Mouse (Mus musculus): ENCODE measurements around the gene Eomes. TPM values are rescaled to one million over a fixed set of nuclear protein-coding genes. Genes with fewer than 3 reads are reported as not detected.

Eomes gene
- polyA plus RNA-seq, 1 experiment from 2014 or later, result 0.09 TPM

DNA sequence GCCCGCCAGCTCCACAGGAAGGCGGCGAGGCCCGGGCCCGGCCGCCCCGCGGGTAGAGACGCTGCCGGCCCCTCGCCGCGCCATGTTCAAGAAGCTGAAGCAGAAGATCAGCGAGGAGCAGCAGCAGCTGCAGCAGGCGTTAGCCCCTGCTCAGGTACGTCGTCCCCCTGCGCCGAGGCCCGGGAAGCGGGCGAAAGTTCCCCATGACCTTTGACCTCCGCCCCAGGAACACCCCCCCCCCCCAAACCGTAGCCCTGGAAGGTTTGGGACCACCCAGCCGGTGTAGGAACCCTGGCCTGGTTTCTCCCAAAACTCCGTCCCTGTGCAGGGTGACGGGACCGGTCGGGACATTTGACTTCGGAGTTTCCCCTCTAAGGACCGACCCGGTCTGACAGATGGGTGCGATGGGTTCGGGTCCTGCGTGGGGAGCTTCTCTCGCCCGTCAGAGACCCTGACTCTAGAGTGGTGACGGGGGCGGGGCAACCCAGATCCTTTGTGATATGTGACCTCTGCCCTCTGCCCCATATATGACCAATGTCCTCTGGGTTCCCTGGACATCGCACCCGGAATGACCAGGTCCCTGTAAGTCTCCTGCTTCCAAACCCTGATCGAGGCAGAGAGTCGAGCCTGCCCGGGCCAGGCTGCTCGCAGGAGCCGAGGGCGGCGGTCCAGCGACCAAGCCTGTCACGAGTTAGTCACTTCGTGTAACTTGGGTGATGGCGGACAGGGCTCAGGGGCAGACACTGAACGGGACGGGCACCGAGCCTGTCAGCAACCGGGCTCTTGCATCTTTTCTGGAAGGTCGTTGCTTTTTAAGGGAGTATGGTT, 28.6 kb downstream of the Eomes start:
- no peaks in the 10 kb centered on the region for H3K9me3 ChIP-seq (replicated peaks; ENCODE audit: control insufficient read depth, low read length)
- H3K4me3 ChIP-seq (replicated peaks; ENCODE audit: low read length), result peak overlapping the region; percentile 94
- H3K36me3 ChIP-seq (ENCODE audit: control insufficient read depth, insufficient read depth, low read length), result no peaks in the 10 kb centered on the region
- H3K27ac ChIP-seq (ENCODE audit: low read length), result peak overlapping the region; percentile 72
- H3K4me1 ChIP-seq (ENCODE audit: control insufficient read depth, insufficient read depth, low read length), result peaks cover 25% of the 10 kb centered on the region
- ATAC-seq (ENCODE audit: insufficient read depth, low FRiP score), result peak; percentile 42; the same call in 1 of the 2 replicates
- peak overlapping the region; percentile 97 for H3K4me2 ChIP-seq (ENCODE audit: low read depth, low read length)
- no peaks in the 10 kb centered on the region for H3K27me3 ChIP-seq (ENCODE audit: control insufficient read depth, insufficient read depth, low read length)
- H3K9ac ChIP-seq (ENCODE audit: low read length), result peak overlapping the region; percentile 97
- WGBS, result under 1% methylated on average over 57 of the region's 57 CpGs

DNA sequence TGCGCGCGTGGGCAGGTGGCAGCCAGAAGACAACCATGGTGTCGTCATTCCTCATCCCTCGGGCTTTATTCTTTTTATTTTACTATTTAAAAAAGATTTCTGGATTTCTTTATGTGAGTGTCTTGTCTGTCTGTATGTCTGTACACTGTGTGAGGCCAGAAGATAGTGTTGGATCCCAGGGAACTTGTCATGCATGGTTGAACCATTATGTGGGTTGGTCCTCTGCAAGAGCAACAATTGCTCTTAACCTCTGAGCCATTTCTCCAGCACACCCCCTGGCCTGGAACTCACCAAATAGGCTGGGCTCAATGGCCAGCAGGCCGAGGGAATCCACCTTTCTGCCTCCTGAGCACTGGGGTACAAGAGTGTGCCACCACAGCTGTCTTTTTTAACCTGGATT, 29.5 kb downstream of the Eomes start:
- peak overlapping the region; percentile 94 for H3K4me3 ChIP-seq (replicated peaks; ENCODE audit: low read length)
- 80% methylated on average over 6 of the region's 6 CpGs for WGBS
- H3K27ac ChIP-seq (ENCODE audit: low read length), result no peak overlapping the region
- H3K4me2 ChIP-seq (ENCODE audit: low read depth, low read length), result peak overlapping the region; percentile 97
- peak overlapping the region; percentile 97 for H3K9ac ChIP-seq (ENCODE audit: low read length)
- no peak for ATAC-seq (ENCODE audit: insufficient read depth, low FRiP score)
- no peaks in the 10 kb centered on the region for H3K36me3 ChIP-seq (ENCODE audit: control insufficient read depth, insufficient read depth, low read length)
- peaks cover 28% of the 10 kb centered on the region for H3K4me1 ChIP-seq (ENCODE audit: control insufficient read depth, insufficient read depth, low read length)
- no peaks in the 10 kb centered on the region for H3K27me3 ChIP-seq (ENCODE audit: control insufficient read depth, insufficient read depth, low read length)
- no peaks in the 10 kb centered on the region for H3K9me3 ChIP-seq (replicated peaks; ENCODE audit: control insufficient read depth, low read length)

DNA sequence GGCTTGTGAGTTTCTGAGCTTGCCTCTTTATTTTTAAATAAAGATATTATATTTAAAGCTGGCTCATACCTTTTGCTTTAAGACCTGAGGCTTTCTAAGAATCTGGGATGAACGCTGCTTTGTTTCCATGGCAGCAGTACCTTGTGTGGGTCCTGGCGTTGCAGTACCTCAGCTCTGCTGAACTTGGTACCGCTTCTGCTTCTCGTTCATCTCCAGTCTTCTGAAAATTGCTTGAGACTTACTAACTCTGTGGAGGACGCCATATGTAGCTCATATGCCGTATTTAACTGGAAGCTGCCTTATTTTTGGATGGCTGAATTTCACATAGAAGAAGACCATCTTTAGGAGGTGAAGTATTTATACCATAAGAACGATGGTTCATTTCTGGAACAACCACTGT, 30.6 kb downstream of the Eomes start:
- Histone ChIP-seq H3K9ac (ENCODE audit: low read length) (no peak overlapping the region), H3K4me1 (ENCODE audit: control insufficient read depth, insufficient read depth, low read length) (peaks cover 28% of the 10 kb centered on the region), H3K27ac (ENCODE audit: low read length) (no peak overlapping the region), H3K4me3 (replicated peaks; ENCODE audit: low read length) (no peak overlapping the region), H3K9me3 (replicated peaks; ENCODE audit: control insufficient read depth, low read length) (no peaks in the 10 kb centered on the region), H3K27me3 (ENCODE audit: control insufficient read depth, insufficient read depth, low read length) (no peaks in the 10 kb centered on the region), H3K4me2 (ENCODE audit: low read depth, low read length) (no peak overlapping the region), H3K36me3 (ENCODE audit: control insufficient read depth, insufficient read depth, low read length) (no peaks in the 10 kb centered on the region)
- WGBS, result 84% methylated on average over 7 of the region's 7 CpGs
- ATAC-seq (ENCODE audit: insufficient read depth, low FRiP score), result no peak

DNA sequence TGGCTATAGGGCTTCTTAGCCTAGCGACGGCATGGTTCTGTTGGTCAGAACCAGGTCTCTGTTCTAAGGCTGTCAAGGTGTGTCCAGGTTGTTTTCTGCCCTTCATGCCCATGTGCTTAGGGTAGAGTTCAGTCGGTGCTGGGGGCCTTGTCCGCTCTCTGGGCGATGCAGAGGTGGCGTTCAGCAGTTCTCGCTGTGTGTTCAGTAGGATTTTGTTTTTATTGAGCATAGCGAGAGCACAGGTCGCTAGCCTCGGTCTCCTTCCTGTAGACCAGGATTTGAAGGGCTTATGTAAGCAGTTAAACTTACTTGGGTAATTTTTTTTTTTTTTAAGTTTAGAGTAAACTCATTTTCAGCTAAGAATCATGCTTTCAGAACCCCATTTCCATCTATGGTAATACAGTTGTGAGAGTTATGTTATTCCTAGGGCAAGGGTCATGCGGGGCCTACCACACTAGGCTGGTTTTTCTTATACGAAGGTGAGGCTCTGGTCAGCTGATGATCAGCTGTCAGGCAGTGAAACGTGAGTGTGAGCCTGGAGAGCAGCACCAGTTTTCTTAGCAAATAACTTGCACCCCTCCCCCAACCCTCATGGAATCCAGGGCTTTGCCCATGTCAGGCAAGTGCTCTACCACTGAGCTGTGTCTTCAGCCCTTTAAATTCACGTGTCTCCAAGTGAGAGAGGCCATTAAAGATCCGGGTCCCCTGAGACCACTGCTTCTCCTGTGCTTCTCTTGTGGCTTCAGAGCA, 33.1 kb downstream of the Eomes start:
- Histone ChIP-seq H3K4me3 (replicated peaks; ENCODE audit: low read length) (no peak overlapping the region), H3K27ac (ENCODE audit: low read length) (peak overlapping the region; percentile 6; the same call in 1 of the 2 replicates), H3K9me3 (replicated peaks; ENCODE audit: control insufficient read depth, low read length) (no peaks in the 10 kb centered on the region), H3K27me3 (ENCODE audit: control insufficient read depth, insufficient read depth, low read length) (no peaks in the 10 kb centered on the region), H3K9ac (ENCODE audit: low read length) (no peak overlapping the region), H3K4me2 (ENCODE audit: low read depth, low read length) (no peak overlapping the region), H3K36me3 (ENCODE audit: control insufficient read depth, insufficient read depth, low read length) (peaks cover 11% of the 10 kb centered on the region; the same call in 1 of the 2 replicates), H3K4me1 (ENCODE audit: control insufficient read depth, insufficient read depth, low read length) (peaks cover 28% of the 10 kb centered on the region)
- WGBS, result 66% methylated on average over 15 of the region's 15 CpGs
- no peak for ATAC-seq (ENCODE audit: insufficient read depth, low FRiP score)

DNA sequence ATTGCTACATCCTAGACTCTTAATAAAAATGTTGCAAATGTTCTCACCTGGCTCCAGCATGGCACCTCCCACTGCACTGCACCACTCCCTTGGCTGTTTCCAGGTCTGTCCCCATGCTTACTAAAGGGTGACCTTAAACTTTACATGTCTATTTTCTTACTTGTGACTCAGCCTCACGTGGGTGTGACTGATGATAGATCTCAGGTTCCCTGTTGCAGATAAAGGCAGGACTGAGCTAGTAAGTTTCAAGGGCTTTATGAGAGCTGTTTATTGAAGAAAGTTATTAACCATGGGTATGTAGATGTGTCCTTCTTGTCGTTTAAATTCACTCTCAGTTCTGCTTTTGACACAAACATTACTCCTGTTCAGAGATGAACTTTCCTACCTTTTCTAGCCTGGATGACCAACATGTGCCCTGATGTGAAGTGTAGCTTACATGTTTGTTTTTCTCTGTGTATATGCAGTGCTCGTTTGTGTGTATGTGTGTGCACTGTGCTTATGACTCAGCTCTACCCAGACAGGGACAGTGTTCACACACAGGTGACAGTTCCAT, 34.7 kb downstream of the Eomes start:
- Histone ChIP-seq H3K27me3 (ENCODE audit: control insufficient read depth, insufficient read depth, low read length) (no peaks in the 10 kb centered on the region), H3K27ac (ENCODE audit: low read length) (peak overlapping the region; percentile 60), H3K4me2 (ENCODE audit: low read depth, low read length) (no peak overlapping the region), H3K36me3 (ENCODE audit: control insufficient read depth, insufficient read depth, low read length) (peaks cover 11% of the 10 kb centered on the region; the same call in 1 of the 2 replicates), H3K4me3 (replicated peaks; ENCODE audit: low read length) (no peak overlapping the region), H3K9me3 (replicated peaks; ENCODE audit: control insufficient read depth, low read length) (no peaks in the 10 kb centered on the region), H3K9ac (ENCODE audit: low read length) (no peak overlapping the region), H3K4me1 (ENCODE audit: control insufficient read depth, insufficient read depth, low read length) (peaks cover 19% of the 10 kb centered on the region)
- peak; percentile 91 for ATAC-seq (ENCODE audit: insufficient read depth, low FRiP score)
- WGBS, result 48% methylated on average over 3 of the region's 3 CpGs

DNA sequence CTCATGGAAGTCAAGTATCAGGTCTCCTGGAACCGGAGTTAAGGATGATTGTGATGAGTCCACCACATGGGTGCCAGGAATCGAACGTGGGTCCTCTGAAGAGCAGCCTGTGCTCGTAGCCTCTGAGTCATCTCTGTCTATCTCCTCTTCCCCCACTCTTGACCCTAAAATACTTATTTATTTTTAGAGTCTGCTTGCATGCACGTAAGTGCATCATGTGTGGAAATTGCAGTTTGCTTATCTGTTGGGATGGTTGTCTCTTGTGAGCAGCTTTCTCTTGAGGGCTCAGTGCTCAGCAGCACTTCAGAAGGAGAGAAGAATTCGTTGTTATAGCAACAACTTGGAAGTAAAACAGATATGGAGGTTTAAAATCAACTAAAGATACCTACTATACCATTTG, 37.5 kb downstream of the Eomes start:
- 84% methylated on average over 6 of the region's 6 CpGs for WGBS
- Histone ChIP-seq H3K9me3 (replicated peaks; ENCODE audit: control insufficient read depth, low read length) (no peaks in the 10 kb centered on the region), H3K4me1 (ENCODE audit: control insufficient read depth, insufficient read depth, low read length) (peaks cover 18% of the 10 kb centered on the region), H3K4me2 (ENCODE audit: low read depth, low read length) (no peak overlapping the region), H3K27me3 (ENCODE audit: control insufficient read depth, insufficient read depth, low read length) (no peaks in the 10 kb centered on the region), H3K36me3 (ENCODE audit: control insufficient read depth, insufficient read depth, low read length) (peaks cover 11% of the 10 kb centered on the region; the same call in 1 of the 2 replicates), H3K9ac (ENCODE audit: low read length) (no peak overlapping the region), H3K27ac (ENCODE audit: low read length) (no peak overlapping the region), H3K4me3 (replicated peaks; ENCODE audit: low read length) (no peak overlapping the region)
- ATAC-seq (ENCODE audit: insufficient read depth, low FRiP score), result no peak

DNA sequence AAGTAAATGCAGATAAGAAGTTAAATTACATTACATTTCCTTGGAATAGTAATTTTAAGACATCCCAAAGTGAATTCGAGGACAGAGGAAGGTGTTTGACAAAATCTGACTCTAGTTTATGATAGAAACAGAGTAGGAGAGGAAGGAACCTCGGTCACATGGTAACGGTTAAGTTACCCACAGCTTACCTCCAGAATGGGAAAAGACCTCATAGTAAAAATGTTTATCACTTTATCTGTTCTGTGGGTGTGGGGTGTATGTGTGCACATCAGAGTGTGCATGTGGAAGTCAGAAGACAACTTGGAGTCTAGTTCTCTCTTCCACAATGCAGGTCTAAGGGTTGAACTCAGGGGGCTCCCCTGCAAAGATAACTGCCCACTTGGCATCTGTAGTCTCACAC, 38.1 kb downstream of the Eomes start:
- peaks cover 18% of the 10 kb centered on the region for H3K4me1 ChIP-seq (ENCODE audit: control insufficient read depth, insufficient read depth, low read length)
- no peak overlapping the region for H3K4me2 ChIP-seq (ENCODE audit: low read depth, low read length)
- H3K4me3 ChIP-seq (replicated peaks; ENCODE audit: low read length), result no peak overlapping the region
- WGBS, result 87% methylated on average over 3 of the region's 3 CpGs
- no peak overlapping the region for H3K27ac ChIP-seq (ENCODE audit: low read length)
- no peaks in the 10 kb centered on the region for H3K9me3 ChIP-seq (replicated peaks; ENCODE audit: control insufficient read depth, low read length)
- H3K27me3 ChIP-seq (ENCODE audit: control insufficient read depth, insufficient read depth, low read length), result no peaks in the 10 kb centered on the region
- ATAC-seq (ENCODE audit: insufficient read depth, low FRiP score), result no peak
- peaks cover 11% of the 10 kb centered on the region; the same call in 1 of the 2 replicates for H3K36me3 ChIP-seq (ENCODE audit: control insufficient read depth, insufficient read depth, low read length)
- no peak overlapping the region for H3K9ac ChIP-seq (ENCODE audit: low read length)

DNA sequence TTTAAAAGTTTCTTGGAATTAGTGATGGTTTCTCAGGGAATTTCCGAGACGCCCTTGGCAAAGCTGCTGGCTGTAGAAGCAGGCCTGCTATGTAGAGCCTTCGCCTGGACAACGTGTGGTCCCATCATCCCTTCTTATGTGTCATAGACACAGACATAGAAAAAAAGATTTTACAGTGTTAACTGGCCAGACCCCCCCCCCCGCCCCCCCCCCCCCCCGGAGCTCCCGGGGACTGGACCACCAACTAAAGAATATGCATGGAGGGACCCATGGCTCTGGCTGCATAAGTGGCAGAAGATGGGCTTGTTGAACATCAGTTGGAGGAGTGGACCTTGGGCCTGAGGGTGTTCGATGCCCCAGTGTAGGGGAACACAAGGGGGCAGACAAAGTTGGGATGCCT, 39.6 kb downstream of the Eomes start:
- Histone ChIP-seq H3K4me2 (ENCODE audit: low read depth, low read length) (no peak overlapping the region), H3K9me3 (replicated peaks; ENCODE audit: control insufficient read depth, low read length) (no peaks in the 10 kb centered on the region), H3K4me1 (ENCODE audit: control insufficient read depth, insufficient read depth, low read length) (peaks cover 12% of the 10 kb centered on the region), H3K36me3 (ENCODE audit: control insufficient read depth, insufficient read depth, low read length) (peaks cover 11% of the 10 kb centered on the region; the same call in 1 of the 2 replicates), H3K27ac (ENCODE audit: low read length) (no peak overlapping the region), H3K9ac (ENCODE audit: low read length) (no peak overlapping the region), H3K27me3 (ENCODE audit: control insufficient read depth, insufficient read depth, low read length) (no peaks in the 10 kb centered on the region), H3K4me3 (replicated peaks; ENCODE audit: low read length) (no peak overlapping the region)
- ATAC-seq (ENCODE audit: insufficient read depth, low FRiP score), result no peak
- 76% methylated on average over 6 of the region's 8 CpGs for WGBS

DNA sequence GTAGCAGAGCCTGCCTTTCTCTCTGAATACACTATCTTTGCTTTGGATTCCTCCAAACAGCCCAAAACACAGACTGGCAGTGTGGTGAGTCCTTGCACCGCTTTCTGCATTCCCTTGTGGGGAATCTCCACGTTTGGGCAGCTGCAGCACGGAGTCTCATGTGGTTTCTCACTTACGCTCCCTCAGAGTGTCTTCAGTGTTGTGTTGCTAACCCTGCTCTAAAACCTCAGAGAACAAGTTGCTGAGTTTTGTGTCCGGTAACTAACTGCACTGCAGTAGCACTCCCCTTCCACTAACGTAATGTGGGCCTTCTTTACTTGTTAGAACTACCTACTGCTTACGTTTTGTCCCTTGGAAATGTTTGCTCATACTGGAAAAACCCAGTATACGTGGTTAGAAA, 41.1 kb downstream of the Eomes start:
- H3K27ac ChIP-seq (ENCODE audit: low read length), result no peak overlapping the region
- no peak for ATAC-seq (ENCODE audit: insufficient read depth, low FRiP score)
- H3K9me3 ChIP-seq (replicated peaks; ENCODE audit: control insufficient read depth, low read length), result no peaks in the 10 kb centered on the region
- H3K4me1 ChIP-seq (ENCODE audit: control insufficient read depth, insufficient read depth, low read length), result peaks cover 12% of the 10 kb centered on the region
- H3K9ac ChIP-seq (ENCODE audit: low read length), result no peak overlapping the region
- no peaks in the 10 kb centered on the region for H3K27me3 ChIP-seq (ENCODE audit: control insufficient read depth, insufficient read depth, low read length)
- no peak overlapping the region for H3K4me3 ChIP-seq (replicated peaks; ENCODE audit: low read length)
- no peak overlapping the region for H3K4me2 ChIP-seq (ENCODE audit: low read depth, low read length)
- 68% methylated on average over 8 of the region's 8 CpGs for WGBS
- peaks cover 11% of the 10 kb centered on the region; the same call in 1 of the 2 replicates for H3K36me3 ChIP-seq (ENCODE audit: control insufficient read depth, insufficient read depth, low read length)

Data from stomach, embryonic 16.5 days (tissue).